Mouse (Mus musculus) thymus, adult 2 months (tissue): Measurements from ENCODE around the gene Allc.

ENCODE experiments used
- CTCF ChIP-seq: fragments of 200-500 bp; IDR thresholded peaks from 2 replicates; pipeline ENCODE4 v1.5.1; 2012; ENCODE audit warnings: mild to moderate bottlenecking, control low read depth, low read length, moderate library complexity, borderline replicate concordance; ENCODE audit not compliant: control insufficient read depth, poor library complexity, insufficient read depth; ENCODE audit errors: extremely low read depth
- POLR2A ChIP-seq: fragments of 200-500 bp; IDR thresholded peaks from 2 replicates; pipeline ENCODE4 v1.6.1; 2012; ENCODE audit warnings: mild to moderate bottlenecking, low read length, control low read depth, moderate library complexity; ENCODE audit not compliant: control insufficient read depth, poor library complexity, insufficient read depth; ENCODE audit errors: extremely low read depth

DNA sequence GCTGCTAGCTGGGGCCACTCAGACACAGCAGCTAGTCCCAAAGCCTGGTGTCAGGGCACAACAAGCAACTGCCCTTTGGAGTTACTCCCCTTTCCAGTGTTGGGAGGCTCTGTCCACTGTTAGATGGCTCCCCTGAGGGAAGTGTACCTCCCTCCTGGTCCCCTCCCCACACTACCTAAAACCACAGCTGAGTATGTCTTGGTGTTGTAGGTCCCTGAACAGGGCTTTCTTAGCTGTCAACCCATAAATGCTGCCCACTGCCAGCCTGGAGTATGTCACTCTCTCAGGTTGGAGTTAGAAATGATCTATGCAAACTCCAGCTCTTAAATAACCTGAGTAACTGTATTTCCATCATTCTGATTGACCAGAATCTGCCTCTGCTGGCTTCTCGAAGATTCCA, 40.3 kb upstream of the Allc start:
- TF ChIP-seq CTCF: no peak
- no peak for TF ChIP-seq POLR2A
